Mouse (Mus musculus) intestine, embryonic 16.5 days (tissue): ENCODE measurements around the gene Myo1c. TPM values are rescaled to one million over a fixed set of nuclear protein-coding genes. Genes with fewer than 3 reads are reported as not detected.
A peak's percentile ranks its signal among the peaks of the same experiment; 100 is the strongest.

Experiments
- ATAC-seq: fragments of 200-750 bp; cut with Nextera tagmentation; 2 replicates; pipeline ENCODE4 v1.8.0; 2017; ENCODE audit warnings: moderate TSS enrichment, moderate library complexity
- H3K27ac ChIP-seq: fragments of 300-500 bp; sonication (generic); 2 replicates; pipeline ENCODE4 v1.5.1; 2014; ENCODE audit warnings: mild to moderate bottlenecking, low read length
- H3K27me3 ChIP-seq: fragments of 300-500 bp; sonication (generic); replicated peaks from 2 replicates; pipeline ENCODE4 v1.6.1; 2014; ENCODE audit warnings: low read length, control low read depth, mixed read lengths; ENCODE audit not compliant: control insufficient read depth, insufficient read depth
- H3K36me3 ChIP-seq: fragments of 300-500 bp; sonication (generic); 2 replicates; pipeline ENCODE4 v1.6.1; 2014; ENCODE audit warnings: low read length, control low read depth; ENCODE audit not compliant: control insufficient read depth, insufficient read depth
- H3K4me1 ChIP-seq: fragments of 300-500 bp; sonication (generic); 2 replicates; pipeline ENCODE4 v1.6.1; 2014; ENCODE audit warnings: low read length, control low read depth, mixed read lengths; ENCODE audit not compliant: control insufficient read depth, insufficient read depth
- H3K4me2 ChIP-seq: fragments of 300-500 bp; sonication (generic); 2 replicates; pipeline ENCODE4 v1.6.1; 2014; ENCODE audit warnings: low read depth, low read length, control low read depth
- H3K4me3 ChIP-seq: fragments of 300-500 bp; sonication (generic); 2 replicates; pipeline ENCODE4 v1.5.1; 2014; ENCODE audit warnings: mild to moderate bottlenecking, low read length
- H3K9ac ChIP-seq: fragments of 300-500 bp; sonication (generic); 2 replicates; pipeline ENCODE4 v1.6.1; 2014; ENCODE audit warnings: low read depth, low read length
- H3K9me3 ChIP-seq: fragments of 300-500 bp; sonication (generic); 2 replicates; pipeline ENCODE4 v1.6.1; 2016; ENCODE audit warnings: low read length, control low read depth; ENCODE audit not compliant: control insufficient read depth
- WGBS: fragments of 180-500 bp; shearing (Covaris S2); extraction: QIAGEN DNeasy Blood & Tissue Kit; methylation state at CpG from one replicate; pipeline ENCODE4 v1.1.7; 2014; 5-methylcytosine and 5-hydroxymethylcytosine counted together
- polyA plus RNA-seq: library from polyadenylated mRNA; unstranded; fragments of >200 nt; fragmentation: Nextera tagmentation; extraction: Ambion mirVana; gene quantifications from 2 replicates; pipeline ENCODE4 v1.2.1, GENCODE M21; 2015

Myo1c gene
- polyA plus RNA-seq, 1 experiment from 2014 or later = 45.5 TPM

GRCm38 (mm10) chr11:75621426-75621825, 28.9 kb upstream of the Myo1c start:
- H3K27me3 ChIP-seq = no peaks in the 10 kb centered on the region
- no peak overlapping the region for H3K4me2 ChIP-seq
- ATAC-seq = no peak
- peak overlapping the region; percentile 14; the same call in 1 of the 2 replicates for H3K9ac ChIP-seq
- 82% methylated on average over 2 of the region's 2 CpGs for WGBS
- H3K4me3 ChIP-seq = no peak overlapping the region
- no peaks in the 10 kb centered on the region for H3K9me3 ChIP-seq
- peak overlapping the region; percentile 72; the same call in 1 of the 2 replicates for H3K27ac ChIP-seq
- H3K36me3 ChIP-seq = peaks cover 6% of the 10 kb centered on the region
- 0 out of 2 replicates have a peak, but pooled peaks cover 2% of the 10 kb centered on the region for H3K4me1 ChIP-seq

- Histone ChIP-seq H3K27me3 (no peaks in the 10 kb centered on the region), H3K27ac (no peak overlapping the region), H3K9me3 (no peaks in the 10 kb centered on the region), H3K9ac (no peak overlapping the region), H3K36me3 (peaks cover 7% of the 10 kb centered on the region; the same call in 1 of the 2 replicates), H3K4me1 (0 out of 2 replicates have a peak, but pooled peaks cover 2% of the 10 kb centered on the region), H3K4me3 (no peak overlapping the region), H3K4me2 (no peak overlapping the region)
- WGBS = 88% methylated on average over 2 of the region's 2 CpGs
- ATAC-seq = no peak
Observed at GRCm38 (mm10) chr11:75622588-75623329, 27.5 kb upstream of the Myo1c start.

DNA sequence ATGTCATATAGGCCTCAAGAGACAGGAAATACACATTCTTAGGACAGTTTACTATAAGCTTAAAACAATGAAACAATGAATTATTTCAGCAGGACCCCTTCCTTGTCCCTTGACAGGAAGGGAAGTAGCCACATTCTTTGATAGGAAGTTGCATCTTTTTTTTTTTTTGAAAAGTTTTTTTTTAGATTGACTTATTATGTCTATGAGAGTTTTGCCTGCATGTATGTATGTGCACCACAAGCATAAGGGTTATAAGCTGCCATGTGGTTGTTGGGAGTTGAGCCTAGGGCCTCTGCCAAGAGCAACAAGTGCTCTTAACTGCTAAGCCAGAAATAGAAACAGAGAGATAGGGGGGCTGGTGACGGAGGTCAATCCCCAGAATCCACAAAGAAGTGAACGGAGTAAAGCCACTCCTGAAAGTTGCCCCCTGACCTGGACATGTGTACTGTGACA, 26.2 kb upstream of the Myo1c start:
- Histone ChIP-seq H3K36me3 (peaks cover 5% of the 10 kb centered on the region), H3K27me3 (no peaks in the 10 kb centered on the region), H3K27ac (peak overlapping the region; percentile 52; the same call in 1 of the 2 replicates), H3K9me3 (no peaks in the 10 kb centered on the region), H3K4me2 (no peak overlapping the region), H3K4me1 (0 out of 2 replicates have a peak, but pooled peaks cover 2% of the 10 kb centered on the region), H3K9ac (no peak overlapping the region), H3K4me3 (no peak overlapping the region)
- WGBS = 64% methylated on average over 2 of the region's 2 CpGs
- no peak for ATAC-seq

GRCm38 (mm10) chr11:75625820-75626219, 24.5 kb upstream of the Myo1c start:
- H3K27ac ChIP-seq = no peak overlapping the region

DNA sequence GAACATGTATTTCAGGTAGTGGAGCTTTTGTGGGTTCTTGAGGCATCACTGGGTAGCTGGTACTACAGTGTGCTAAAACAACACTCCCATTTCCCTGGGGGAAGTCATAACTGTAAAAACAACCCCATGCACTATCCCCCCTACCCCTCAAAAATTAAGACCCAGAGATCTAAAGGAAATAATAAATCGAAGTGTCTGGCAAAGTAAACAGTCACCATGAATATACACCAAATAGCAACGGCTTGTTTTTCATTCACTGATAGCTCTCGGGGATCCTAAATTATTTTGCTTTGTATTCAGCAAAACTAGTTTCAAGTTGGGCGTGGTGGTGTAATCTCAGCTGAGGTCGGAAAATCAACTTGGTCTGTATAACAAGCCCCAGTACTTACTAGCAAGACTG, 20.2 kb upstream of the Myo1c start:
- Histone ChIP-seq H3K27me3 (no peaks in the 10 kb centered on the region), H3K27ac (peak overlapping the region; percentile 72), H3K9me3 (no peaks in the 10 kb centered on the region), H3K4me3 (peak overlapping the region; percentile 88), H3K4me1 (peaks cover 23% of the 10 kb centered on the region; the same call in 1 of the 2 replicates), H3K9ac (peak overlapping the region; percentile 79), H3K4me2 (peak overlapping the region; percentile 65), H3K36me3 (peaks cover 5% of the 10 kb centered on the region)
- no peak for ATAC-seq
- 6% methylated on average over 5 of the region's 5 CpGs for WGBS

More at GRCm38 (mm10) chr11:75625820-75626219, 24.5 kb upstream of the Myo1c start:
- ATAC-seq = no peak
- Histone ChIP-seq H3K4me1 (0 out of 2 replicates have a peak, but pooled peaks cover 11% of the 10 kb centered on the region), H3K9ac (no peak overlapping the region), H3K4me2 (no peak overlapping the region), H3K27me3 (no peaks in the 10 kb centered on the region), H3K4me3 (no peak overlapping the region), H3K36me3 (peaks cover 5% of the 10 kb centered on the region), H3K9me3 (no peaks in the 10 kb centered on the region)
- WGBS = 89% methylated on average over 4 of the region's 4 CpGs

- H3K27ac ChIP-seq = peak within 1 kb of the TSS; percentile 72
- H3K4me3 ChIP-seq = peak within 1 kb of the TSS; percentile 88
- peak; percentile 99 for ATAC-seq
- H3K4me1 ChIP-seq = peaks cover 26% of the 10 kb centered on the region; the same call in 1 of the 2 replicates
- peak within 1 kb of the TSS; percentile 83 for H3K4me2 ChIP-seq
- H3K9me3 ChIP-seq = no peaks in the 10 kb centered on the region
- H3K27me3 ChIP-seq = no peaks in the 10 kb centered on the region
- peak within 1 kb of the TSS; percentile 79 for H3K9ac ChIP-seq
- WGBS = under 1% methylated on average over 53 of the region's 53 CpGs
- peaks cover 5% of the 10 kb centered on the region for H3K36me3 ChIP-seq
Observed at GRCm38 (mm10) chr11:75630645-75631229, 19.6 kb upstream of the Myo1c start, which contains the start of gene Inpp5k. Inpp5k (plus strand) TSS chr11:75630988.

DNA sequence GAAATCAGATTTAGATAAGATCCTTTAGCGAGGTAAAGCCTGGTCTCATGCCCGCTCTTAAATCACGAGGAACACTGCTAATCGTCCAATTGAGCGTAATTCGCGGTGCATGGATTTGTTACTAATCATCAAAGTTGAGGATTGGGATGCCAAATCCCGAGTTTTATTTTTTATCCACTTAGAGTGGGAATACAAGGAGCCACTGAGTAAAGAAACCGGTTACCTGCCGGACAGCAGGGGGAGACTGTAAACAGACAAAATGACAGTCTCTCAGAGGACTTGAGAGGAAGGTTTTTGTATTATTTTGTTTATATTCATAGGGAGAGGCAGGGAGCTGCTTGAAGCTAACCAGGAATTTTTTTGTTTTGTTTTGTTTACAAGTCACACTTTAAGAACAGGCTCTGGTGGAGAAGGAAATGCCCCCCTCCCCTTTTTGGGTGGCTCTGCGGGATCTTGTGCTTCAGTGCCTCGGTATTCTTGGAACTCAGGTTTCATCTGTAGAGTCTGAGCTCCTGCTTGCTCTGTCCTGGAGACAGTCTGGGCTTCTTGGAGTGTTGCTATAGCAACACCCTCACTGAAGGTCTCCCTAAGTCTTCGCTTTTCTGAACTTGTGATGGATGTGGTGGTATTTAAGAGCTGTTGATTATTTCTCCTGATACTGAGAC, 18.6 kb upstream of the Myo1c start:
- ATAC-seq = no peak
- peak overlapping the region; percentile 88 for H3K4me3 ChIP-seq
- peaks cover 26% of the 10 kb centered on the region; the same call in 1 of the 2 replicates for H3K4me1 ChIP-seq
- peak overlapping the region; percentile 78 for H3K9ac ChIP-seq
- H3K4me2 ChIP-seq = peak overlapping the region; percentile 83
- peaks cover 1% of the 10 kb centered on the region for H3K36me3 ChIP-seq
- H3K27ac ChIP-seq = no peak overlapping the region
- 4% methylated on average over 13 of the region's 13 CpGs for WGBS
- no peaks in the 10 kb centered on the region for H3K27me3 ChIP-seq
- H3K9me3 ChIP-seq = no peaks in the 10 kb centered on the region

- Histone ChIP-seq H3K27ac (no peak overlapping the region), H3K36me3 (no peaks in the 10 kb centered on the region; the same call in 1 of the 2 replicates), H3K27me3 (no peaks in the 10 kb centered on the region), H3K9ac (no peak overlapping the region), H3K4me2 (no peak overlapping the region), H3K4me1 (peaks cover 26% of the 10 kb centered on the region; the same call in 1 of the 2 replicates), H3K4me3 (no peak overlapping the region), H3K9me3 (no peaks in the 10 kb centered on the region)
- no peak for ATAC-seq
- WGBS = 90% methylated on average over 5 of the region's 5 CpGs
Observed at GRCm38 (mm10) chr11:75632921-75633320, 17.4 kb upstream of the Myo1c start.

- Histone ChIP-seq H3K4me2 (no peak overlapping the region), H3K4me3 (no peak overlapping the region), H3K27ac (no peak overlapping the region; the same call in 1 of the 2 replicates), H3K9me3 (no peaks in the 10 kb centered on the region), H3K9ac (no peak overlapping the region), H3K36me3 (no peaks in the 10 kb centered on the region), H3K27me3 (no peaks in the 10 kb centered on the region), H3K4me1 (peaks cover 20% of the 10 kb centered on the region; the same call in 1 of the 2 replicates)
- WGBS = 77% methylated on average over 3 of the region's 3 CpGs
- no peak for ATAC-seq
Observed at GRCm38 (mm10) chr11:75634801-75635200, 15.5 kb upstream of the Myo1c start.
